Mouse (Mus musculus) inflammation-experienced regulatory T-cells, adult 6 months (primary cell): ENCODE data around the gene Tacstd2. TPM values are rescaled to one million over a fixed set of nuclear protein-coding genes. Genes with fewer than 3 reads are reported as not detected.
"Not testable (repeated sequence)": the region's sequence is repeated elsewhere in the genome, so short reads cannot be mapped to it uniquely, and the experiment has no call there.

Source experiments
- ATAC-seq: one replicate; pipeline ENCODE4 v1.8.0; 2017
- polyA plus RNA-seq, 3 experiments: library from polyadenylated mRNA; unstranded; fragments of 100-300 nt; shearing (Covaris generic); gene quantifications; one replicate each; pipeline ENCODE4 v1.2.1; 2017

The Tacstd2 gene
- under 1 TPM in 1 of 3 experiments, not detected in 2; 0.19 TPM for polyA plus RNA-seq

- ATAC-seq = no peak
Measured at GRCm38 (mm10) chr6:67535777-67536054, at the start of gene Tacstd2. Gene Tacstd2, minus strand, starts transcription at chr6:67535796.

- ATAC-seq = no peak
Measured at GRCm38 (mm10) chr6:67566270-67566669, 30.7 kb upstream of the Tacstd2 start.

- no peak for ATAC-seq
Measured at GRCm38 (mm10) chr6:67555376-67555775, 19.8 kb upstream of the Tacstd2 start.

GRCm38 (mm10) chr6:67549550-67549949, 14.0 kb upstream of the Tacstd2 start:
- no peak for ATAC-seq

GRCm38 (mm10) chr6:67535005-67535776, 405 bp downstream of the Tacstd2 start:
- ATAC-seq = no peak

- ATAC-seq = no peak
Measured at GRCm38 (mm10) chr6:67534191-67535004, 1.2 kb downstream of the Tacstd2 start.

GRCm38 (mm10) chr6:67532665-67533440, 2.7 kb downstream of the Tacstd2 start:
- peak; percentile 64 for ATAC-seq

GRCm38 (mm10) chr6:67531822-67532162, 3.8 kb downstream of the Tacstd2 start:
- ATAC-seq = peak; percentile 60

- peak; percentile 28 for ATAC-seq
Measured at GRCm38 (mm10) chr6:67530992-67531821, 4.4 kb downstream of the Tacstd2 start.

- ATAC-seq = no peak
Measured at GRCm38 (mm10) chr6:67526356-67526755, 9.2 kb downstream of the Tacstd2 start.

- ATAC-seq = no peak
Measured at GRCm38 (mm10) chr6:67510752-67511151, 24.8 kb downstream of the Tacstd2 start.

GRCm38 (mm10) chr6:67501938-67502337, 33.7 kb downstream of the Tacstd2 start:
- ATAC-seq = not testable (repeated sequence)

- peak; percentile 25 for ATAC-seq
Measured at GRCm38 (mm10) chr6:67491755-67492154, 43.8 kb downstream of the Tacstd2 start, which contains the start of gene Il23r. Gene Il23r, minus strand, starts transcription at chr6:67491855.

Other genes starting within 250 kb of the Tacstd2 start
- gene Il12rb2, start 159.6 kb downstream of the Tacstd2 start, polyA plus RNA-seq = 10 to 100 TPM in 1 of 3 experiments, not detected in 2; 23.3 TPM
- gene Il23r, start 43.9 kb downstream of the Tacstd2 start, polyA plus RNA-seq = 1 to 10 TPM in 1 of 3 experiments, under 1 TPM in 2; 0.30 to 1.3 (median 0.44) TPM